29 mouse cellular contexts compared by ENCODE assay signal in the genomic region with DNA sequence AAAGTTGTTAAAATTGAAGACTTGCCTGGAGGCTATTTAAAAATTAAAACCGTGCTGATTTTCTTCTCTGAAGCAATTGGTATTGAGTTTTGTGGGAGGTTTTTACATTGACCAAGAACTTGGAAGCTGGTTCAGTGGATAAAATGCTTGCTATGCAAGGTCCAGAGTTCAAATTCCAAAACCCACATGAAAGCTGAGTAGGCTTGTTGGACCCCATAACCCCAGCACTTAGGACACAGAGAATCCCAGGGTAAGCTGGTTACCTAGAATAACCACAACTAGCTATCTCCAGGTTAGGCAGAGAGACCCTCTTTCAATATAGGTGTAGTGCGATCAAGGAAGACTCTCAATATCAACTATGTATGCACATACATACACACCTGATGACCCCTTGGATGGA. TPM values are rescaled to one million over a fixed set of nuclear protein-coding genes. Genes with fewer than 3 reads are reported as not detected.
DNase-seq lines count a peak whose midpoint lies in the region; ATAC-seq lines count a peak whose summit lies in the region.
"Had no signal": no experiment of that assay in that cellular context is flagged by ENCODE, and none has a peak within 500 bp of the region (broad histone marks: within the 10 kb centered on the region; RNA-seq: fewer than 3 reads in every experiment).

No protein-coding gene starts in this region.

- DNase-seq in kidney, adult 11 months, result peak; percentile 55
- DNase-seq in kidney, adult 8-10 months, result peak; percentile 38 to 72
- DNase-seq in kidney, postnatal 36 days, result peak; percentile 18 to 57
- no peak for DNase-seq in right cerebral cortex, postnatal 25 days
- DNase-seq: adrenal gland, adult 2 months; adrenal gland, postnatal 14 days; cerebellum, adult 11 months; cerebellum, adult 2 months; cerebellum, adult 9-11 months; cerebellum, postnatal 25 days; gastrocnemius, postnatal 25 days; heart, adult 2 months; heart, postnatal 4 days had no signal

- no peak overlapping the region for H3K9ac ChIP-seq in kidney, embryonic 14.5 days (ENCODE audit: low read depth, low read length)
- no peak overlapping the region for H3K9ac ChIP-seq in kidney, embryonic 15.5 days
- H3K9ac ChIP-seq: embryonic facial prominence, embryonic 13.5 days; forebrain, embryonic 12.5 days; forebrain, embryonic 15.5 days; hindbrain, embryonic 14.5 days had no signal

- no peaks in the 10 kb centered on the region for H3K36me3 ChIP-seq in kidney, embryonic 14.5 days (ENCODE audit: control insufficient read depth, insufficient read depth, low read length)
- H3K36me3 ChIP-seq in kidney, embryonic 15.5 days, result no peaks in the 10 kb centered on the region
- H3K36me3 ChIP-seq: embryonic facial prominence, embryonic 10.5 days; embryonic facial prominence, embryonic 13.5 days; forebrain, embryonic 12.5 days; forebrain, embryonic 15.5 days had no signal

- H3K27me3 ChIP-seq in kidney, embryonic 14.5 days (ENCODE audit: control insufficient read depth, insufficient read depth, low read length), result no peaks in the 10 kb centered on the region
- H3K27me3 ChIP-seq in kidney, embryonic 15.5 days, result no peaks in the 10 kb centered on the region
- H3K27me3 ChIP-seq: embryonic facial prominence, embryonic 13.5 days; forebrain, embryonic 12.5 days; forebrain, embryonic 15.5 days had no signal

- no peaks in the 10 kb centered on the region for H3K4me1 ChIP-seq in kidney, embryonic 14.5 days (ENCODE audit: control insufficient read depth, insufficient read depth, low read length)
- H3K4me1 ChIP-seq in kidney, embryonic 15.5 days, result no peaks in the 10 kb centered on the region
- H3K4me1 ChIP-seq: embryonic facial prominence, embryonic 10.5 days; embryonic facial prominence, embryonic 13.5 days; forebrain, embryonic 12.5 days; forebrain, embryonic 15.5 days had no signal

- H3K4me2 ChIP-seq in kidney, embryonic 14.5 days (replicated peaks; ENCODE audit: low read depth, low read length), result no peak overlapping the region
- no peak overlapping the region for H3K4me2 ChIP-seq in kidney, embryonic 15.5 days
- H3K4me2 ChIP-seq: embryonic facial prominence, embryonic 13.5 days; forebrain, embryonic 12.5 days; forebrain, embryonic 15.5 days; heart, embryonic 11.5 days; hindbrain, embryonic 14.5 days had no signal

- H3K4me3 ChIP-seq in kidney, embryonic 14.5 days (ENCODE audit: low read length), result no peak overlapping the region
- no peak overlapping the region for H3K4me3 ChIP-seq in kidney, embryonic 15.5 days (replicated peaks)
- H3K4me3 ChIP-seq: embryonic facial prominence, embryonic 10.5 days; embryonic facial prominence, embryonic 13.5 days; erythroblast, embryonic 14.5 days; forebrain, embryonic 12.5 days; forebrain, embryonic 15.5 days; heart, adult 2 months had no signal

- no peak for ATAC-seq in kidney, embryonic 14.5 days (ENCODE audit: low FRiP score, low TSS enrichment)
- ATAC-seq in kidney, embryonic 15.5 days (replicated peaks; ENCODE audit: low FRiP score), result no peak
- ATAC-seq: CD4-positive, CD25-positive, alpha-beta regulatory T cell, adult 4 months; forebrain, embryonic 15.5 days; hindbrain, postnatal 0 days had no signal

- no peak overlapping the region for H3K27ac ChIP-seq in kidney, embryonic 14.5 days (ENCODE audit: low read depth, low read length)
- no peak overlapping the region for H3K27ac ChIP-seq in kidney, embryonic 15.5 days
- H3K27ac ChIP-seq: embryonic facial prominence, embryonic 10.5 days; embryonic facial prominence, embryonic 13.5 days; forebrain, embryonic 12.5 days; forebrain, embryonic 15.5 days; heart, adult 2 months; hindbrain, embryonic 14.5 days; hindbrain, postnatal 0 days had no signal

- H3K9me3 ChIP-seq in kidney, embryonic 14.5 days (ENCODE audit: control insufficient read depth, low read length), result no peaks in the 10 kb centered on the region
- H3K9me3 ChIP-seq in kidney, embryonic 15.5 days (replicated peaks), result no peaks in the 10 kb centered on the region
- H3K9me3 ChIP-seq: embryonic facial prominence, embryonic 10.5 days; embryonic facial prominence, embryonic 13.5 days; forebrain, embryonic 12.5 days; forebrain, embryonic 15.5 days had no signal

- WGBS in kidney, embryonic 14.5 days, result 88% methylated on average over 2 of the region's 2 CpGs
- 92% methylated on average over 2 of the region's 2 CpGs for WGBS in kidney, embryonic 15.5 days

RNA-seq across cellular contexts. Expression of gene Spert, which starts 16.3 kb away (rescaled TPM):
- not detected in 2 replicates for polyA plus RNA-seq in kidney, embryonic 14.5 days (2014; fragmentation: Nextera tagmentation; extraction: Ambion mirVana)
- polyA plus RNA-seq in kidney, embryonic 15.5 days (2015; fragmentation: Nextera tagmentation; extraction: Ambion mirVana), result not detected in 2 replicates
- polyA plus RNA-seq: adrenal gland, adult 2 months; C2C12; CD4-positive, CD25-positive, alpha-beta regulatory T cell, adult 4 months; cerebellum, adult 2 months; embryonic facial prominence, embryonic 10.5 days; embryonic facial prominence, embryonic 13.5 days; forebrain, embryonic 12.5 days; forebrain, embryonic 15.5 days; heart, embryonic 11.5 days; heart, embryonic 14.5 days; heart, postnatal 0 days; hindbrain, embryonic 11.5 days; hindbrain, embryonic 14.5 days; hindbrain, postnatal 0 days had no signal

RNA-seq across cellular contexts. Expression of gene Erich6b, which starts 32.9 kb away (rescaled TPM):
- not detected in 2 replicates for polyA plus RNA-seq in kidney, embryonic 14.5 days (2014; fragmentation: Nextera tagmentation; extraction: Ambion mirVana)
- 0.51 and 0.79 TPM in 2 replicates for polyA plus RNA-seq in kidney, embryonic 15.5 days (2015; fragmentation: Nextera tagmentation; extraction: Ambion mirVana)
- polyA plus RNA-seq: adrenal gland, adult 2 months; C2C12; CD4-positive, CD25-positive, alpha-beta regulatory T cell, adult 4 months; cerebellum, adult 2 months; embryonic facial prominence, embryonic 10.5 days; embryonic facial prominence, embryonic 13.5 days; erythroblast, embryonic 14.5 days; forebrain, embryonic 12.5 days; forebrain, embryonic 15.5 days; gonadal fat pad, adult 2 months; heart, adult 2 months; heart, embryonic 11.5 days; heart, embryonic 14.5 days; heart, postnatal 0 days; hindbrain, embryonic 11.5 days; hindbrain, embryonic 14.5 days; hindbrain, postnatal 0 days had no signal
